Mouse (Mus musculus): ENCODE data around the gene Haus4.

GRCm38 (mm10) chr14:54578063-54578462, 23.6 kb upstream of the Haus4 start:
- TF ChIP-seq EP300 (IDR thresholded peaks at IDR 0.05; ENCODE audit: insufficient read depth, low read depth, low read length): no peak
- peak; percentile 79 for TF ChIP-seq CTCF (IDR thresholded peaks at IDR 0.05)
- TF ChIP-seq POLR2A (IDR thresholded peaks at IDR 0.05; ENCODE audit: insufficient read depth, low read depth, low read length): no peak

Measured in heart, adult 2 months (tissue).